Mouse (Mus musculus): Measurements from ENCODE around the gene Xrcc1.

DNA sequence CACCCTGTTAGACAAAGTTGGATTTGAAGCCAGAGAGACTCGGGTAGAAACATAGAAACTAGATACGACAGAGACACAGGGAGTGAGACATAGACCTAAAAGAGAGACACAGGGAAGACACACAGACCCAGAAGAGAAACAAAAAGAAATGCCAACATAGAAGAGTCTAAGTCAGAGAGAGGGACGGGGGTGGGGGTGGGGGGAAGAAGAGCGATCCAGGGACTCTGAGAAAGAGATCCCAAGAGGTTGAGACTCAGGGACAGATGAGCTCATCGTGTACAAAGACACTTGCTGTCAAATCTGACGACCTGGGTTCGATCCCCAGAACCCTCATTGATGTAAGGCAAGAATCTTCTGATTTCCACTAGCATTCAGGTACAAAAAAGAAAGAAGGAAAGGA lies 65.6 kb downstream of the Xrcc1 start:
- TF ChIP-seq POLR2A (IDR thresholded peaks at IDR 0.05; ENCODE audit: borderline replicate concordance, extremely low read depth, insufficient read depth, insufficient read length, poor library complexity, severe bottlenecking) = no peak
- TF ChIP-seq CTCF (IDR thresholded peaks at IDR 0.05; ENCODE audit: borderline replicate concordance, extremely low read depth, insufficient read depth, insufficient read length) = no peak

Data from brain, embryonic 14.5 days (tissue).